Mouse (Mus musculus) heart, embryonic 13.5 days (tissue): ENCODE data around the gene Zfp697. TPM values are rescaled to one million over a fixed set of nuclear protein-coding genes. Genes with fewer than 3 reads are reported as not detected.
"Not testable (repeated sequence)": the region's sequence is repeated elsewhere in the genome, so short reads cannot be mapped to it uniquely, and the experiment has no call there.

Experiments
- ATAC-seq: fragments of 200-750 bp; cut with Nextera tagmentation; 2 replicates; pipeline ENCODE4 v1.8.0; 2017; ENCODE audit warnings: moderate TSS enrichment; ENCODE audit not compliant: insufficient number of reproducible peaks, low FRiP score, low TSS enrichment; ENCODE audit errors: extremely low read depth
- H3K27ac ChIP-seq: fragments of 300-500 bp; sonication (generic); replicated peaks from 2 replicates; pipeline ENCODE4 v1.5.1; 2015; ENCODE audit warnings: moderate library complexity, mild to moderate bottlenecking, inconsistent platforms
- H3K27me3 ChIP-seq: fragments of 300-500 bp; sonication (generic); replicated peaks from 2 replicates; pipeline ENCODE4 v1.6.1; 2015; ENCODE audit warnings: mild to moderate bottlenecking, inconsistent platforms
- H3K36me3 ChIP-seq: fragments of 300-500 bp; sonication (generic); 2 replicates; pipeline ENCODE4 v1.6.1; 2015; ENCODE audit warnings: mild to moderate bottlenecking, inconsistent platforms
- H3K4me1 ChIP-seq: fragments of 300-500 bp; sonication (generic); 2 replicates; pipeline ENCODE4 v1.6.1; 2015; ENCODE audit warnings: inconsistent platforms
- H3K4me2 ChIP-seq: fragments of 300-500 bp; sonication (generic); 2 replicates; pipeline ENCODE4 v1.6.1; 2015; ENCODE audit warnings: inconsistent platforms, mild to moderate bottlenecking, moderate library complexity
- H3K4me3 ChIP-seq: fragments of 300-500 bp; sonication (generic); 2 replicates; pipeline ENCODE4 v1.5.1; 2015; ENCODE audit warnings: moderate library complexity, mild to moderate bottlenecking, inconsistent platforms
- H3K9ac ChIP-seq: fragments of 300-500 bp; sonication (generic); 2 replicates; pipeline ENCODE4 v1.6.1; 2015; ENCODE audit warnings: inconsistent platforms, mild to moderate bottlenecking, moderate library complexity
- H3K9me3 ChIP-seq: fragments of 300-500 bp; sonication (generic); 2 replicates; pipeline ENCODE4 v1.6.1; 2016; ENCODE audit warnings: inconsistent platforms
- WGBS: fragments of 180-500 bp; shearing (Covaris S2); methylation state at CpG from one replicate; pipeline ENCODE4 v1.1.7; 2015; ENCODE audit warnings: mixed read lengths; 5-methylcytosine and 5-hydroxymethylcytosine counted together
- polyA plus RNA-seq: library from polyadenylated mRNA; unstranded; fragments of >200 nt; fragmentation: Nextera tagmentation; extraction: Ambion mirVana; gene quantifications from 2 replicates; pipeline ENCODE4 v1.2.1, GENCODE M21; 2015

Zfp697 gene
- polyA plus RNA-seq, 1 experiment from 2014 or later: 7.3 TPM

DNA sequence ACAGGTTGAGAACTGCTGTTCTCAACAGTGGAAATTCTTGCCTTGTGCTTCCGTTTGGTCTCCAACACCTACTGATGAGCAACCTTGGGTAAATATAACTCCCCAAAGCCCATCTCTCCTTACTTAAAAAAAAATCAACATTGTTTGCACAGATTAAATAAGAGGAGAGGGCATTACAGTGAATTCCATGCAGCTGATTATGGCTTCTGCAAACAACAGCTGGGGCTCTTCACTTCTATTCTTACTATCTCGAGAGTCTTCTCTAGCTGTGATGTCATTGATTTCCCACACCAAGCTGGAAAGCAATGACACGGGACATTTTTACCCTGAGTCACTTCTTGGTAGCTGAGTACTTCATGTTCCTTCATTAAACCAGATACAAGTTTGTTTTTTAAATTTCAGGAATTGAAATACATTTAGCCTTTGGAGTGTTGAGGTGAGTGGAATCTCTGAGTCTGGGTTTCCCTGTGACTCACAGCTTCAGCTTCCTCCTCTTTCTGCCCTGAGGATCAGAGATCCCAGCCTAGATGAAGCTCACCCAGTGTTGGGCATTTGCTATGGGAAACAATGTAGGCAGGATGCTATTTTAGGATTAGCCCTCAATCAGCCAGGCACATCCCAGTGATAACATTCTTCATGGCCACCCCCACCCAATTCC, 8.1 kb upstream of the Zfp697 start:
- H3K4me1 ChIP-seq: peaks cover 17% of the 10 kb centered on the region
- H3K27ac ChIP-seq: peak overlapping the region; percentile 43
- no peak overlapping the region for H3K4me3 ChIP-seq
- H3K9ac ChIP-seq: no peak overlapping the region
- no peak overlapping the region for H3K4me2 ChIP-seq
- H3K9me3 ChIP-seq: peaks cover 9% of the 10 kb centered on the region
- 19% methylated on average over 3 of the region's 3 CpGs for WGBS
- no peak for ATAC-seq
- no peaks in the 10 kb centered on the region for H3K27me3 ChIP-seq
- H3K36me3 ChIP-seq: no peaks in the 10 kb centered on the region

GRCm38 (mm10) chr3:98374980-98375379, 7.3 kb upstream of the Zfp697 start:
- 75% methylated on average over 5 of the region's 5 CpGs for WGBS
- Histone ChIP-seq H3K4me3 (no peak overlapping the region), H3K9me3 (peaks cover 9% of the 10 kb centered on the region), H3K4me1 (peaks cover 20% of the 10 kb centered on the region), H3K27me3 (no peaks in the 10 kb centered on the region), H3K36me3 (no peaks in the 10 kb centered on the region), H3K27ac (no peak overlapping the region), H3K9ac (no peak overlapping the region), H3K4me2 (no peak overlapping the region)
- ATAC-seq: no peak

DNA sequence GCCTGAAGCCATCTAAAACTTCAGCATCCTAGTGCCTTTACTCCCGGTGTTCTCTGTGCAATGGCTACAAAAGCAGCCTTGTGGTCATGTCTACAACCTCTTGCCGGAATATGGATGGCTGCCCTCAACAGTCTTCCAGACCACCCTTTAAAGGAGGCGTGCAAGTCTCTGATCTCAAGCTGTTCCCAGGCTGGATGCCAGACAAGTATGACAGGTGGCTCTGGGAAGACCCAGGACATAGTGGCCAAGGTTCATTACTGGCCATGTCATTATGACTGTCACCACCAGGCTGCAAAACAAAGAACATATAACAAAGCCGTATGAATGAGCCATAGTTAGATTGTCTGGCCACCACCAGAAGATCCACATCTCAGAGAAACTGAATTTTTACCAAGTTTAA, 4.0 kb upstream of the Zfp697 start:
- ATAC-seq: no peak
- 76% methylated on average over 4 of the region's 4 CpGs for WGBS
- Histone ChIP-seq H3K4me1 (peaks cover 28% of the 10 kb centered on the region), H3K9ac (no peak overlapping the region), H3K36me3 (no peaks in the 10 kb centered on the region), H3K27ac (no peak overlapping the region), H3K27me3 (no peaks in the 10 kb centered on the region), H3K9me3 (no peaks in the 10 kb centered on the region), H3K4me3 (no peak overlapping the region), H3K4me2 (no peak overlapping the region)

GRCm38 (mm10) chr3:98379236-98379635, 3.0 kb upstream of the Zfp697 start:
- H3K27ac ChIP-seq: no peak overlapping the region
- peaks cover 29% of the 10 kb centered on the region for H3K4me1 ChIP-seq
- H3K9me3 ChIP-seq: no peaks in the 10 kb centered on the region
- H3K27me3 ChIP-seq: no peaks in the 10 kb centered on the region
- H3K4me3 ChIP-seq: no peak overlapping the region
- no peak overlapping the region for H3K4me2 ChIP-seq
- H3K36me3 ChIP-seq: no peaks in the 10 kb centered on the region
- WGBS: 20% methylated on average over 7 of the region's 7 CpGs
- no peak overlapping the region for H3K9ac ChIP-seq
- ATAC-seq: no peak

DNA sequence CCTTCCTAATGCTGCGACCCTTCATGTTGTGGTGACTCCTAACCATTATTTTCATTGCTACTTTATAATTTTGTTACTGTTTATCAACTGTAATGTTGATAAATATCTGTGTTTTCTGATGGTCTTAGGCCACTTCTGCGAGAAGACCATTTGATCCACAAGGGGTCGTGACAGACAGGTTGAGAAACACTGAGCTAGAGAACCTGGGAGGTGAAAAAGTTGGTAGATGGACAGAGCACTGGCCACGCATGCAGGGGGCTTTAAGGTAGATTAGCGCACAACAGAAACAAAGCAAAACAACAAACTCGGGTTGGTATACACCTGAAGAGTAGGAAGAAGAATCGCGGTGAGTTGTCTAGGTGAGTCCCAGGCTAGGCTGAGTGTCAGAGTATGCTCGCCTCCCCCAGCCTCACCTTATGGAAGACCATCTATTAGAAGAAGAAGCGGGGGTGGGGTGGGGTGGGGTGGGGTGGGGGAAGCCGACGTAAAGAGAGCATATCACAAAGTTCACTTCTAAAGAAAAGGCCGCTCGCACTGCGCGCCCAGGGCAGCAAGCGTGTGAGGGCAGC, 500 bp upstream of the Zfp697 start:
- Histone ChIP-seq H3K4me1 (peaks cover 32% of the 10 kb centered on the region), H3K4me2 (peak overlapping the region; percentile 98), H3K27me3 (no peaks in the 10 kb centered on the region), H3K9ac (peak overlapping the region; percentile 89), H3K4me3 (peak overlapping the region; percentile 81), H3K36me3 (no peaks in the 10 kb centered on the region), H3K9me3 (no peaks in the 10 kb centered on the region), H3K27ac (peak overlapping the region; percentile 82)
- 6% methylated on average over 17 of the region's 17 CpGs for WGBS
- no peak for ATAC-seq

DNA sequence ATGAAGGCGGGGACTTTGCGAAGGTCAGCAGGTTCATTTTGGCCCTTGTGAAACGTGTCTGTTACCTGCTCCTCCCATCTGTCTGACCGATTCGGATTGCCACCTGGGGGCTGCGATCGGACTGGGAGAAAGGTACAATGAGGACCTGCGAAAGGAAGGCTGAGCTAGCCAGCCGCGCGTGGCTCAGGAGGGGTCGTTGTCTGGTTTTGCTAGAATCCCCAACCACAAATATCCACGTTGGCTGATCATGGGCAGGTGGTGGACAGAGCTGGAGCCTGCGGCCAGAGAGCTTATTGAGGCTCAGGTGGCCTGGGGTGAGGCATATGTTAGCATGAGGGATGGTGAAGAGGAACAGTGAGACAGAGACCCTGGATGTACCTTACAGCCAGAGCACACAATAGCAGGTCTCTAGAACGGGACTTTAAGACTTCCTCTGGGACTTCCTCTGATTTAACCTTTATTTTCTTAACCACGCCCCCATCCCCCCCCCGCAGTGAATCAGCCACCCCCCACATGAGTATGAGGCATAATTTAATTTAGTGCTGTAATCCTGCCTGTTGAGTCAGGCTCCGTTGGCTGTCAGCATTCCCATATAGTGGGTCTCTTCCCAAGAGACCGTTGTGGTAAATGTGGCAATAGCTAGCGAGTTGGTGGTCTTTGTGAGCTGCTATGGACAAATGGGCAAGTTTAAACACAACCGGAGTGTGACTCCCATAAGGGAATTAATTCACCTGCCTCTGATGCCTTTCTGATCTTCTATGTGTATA, 946 bp downstream of the Zfp697 start:
- peak overlapping the region; percentile 82 for H3K27ac ChIP-seq
- 11% methylated on average over 21 of the region's 21 CpGs for WGBS
- no peak for ATAC-seq

DNA sequence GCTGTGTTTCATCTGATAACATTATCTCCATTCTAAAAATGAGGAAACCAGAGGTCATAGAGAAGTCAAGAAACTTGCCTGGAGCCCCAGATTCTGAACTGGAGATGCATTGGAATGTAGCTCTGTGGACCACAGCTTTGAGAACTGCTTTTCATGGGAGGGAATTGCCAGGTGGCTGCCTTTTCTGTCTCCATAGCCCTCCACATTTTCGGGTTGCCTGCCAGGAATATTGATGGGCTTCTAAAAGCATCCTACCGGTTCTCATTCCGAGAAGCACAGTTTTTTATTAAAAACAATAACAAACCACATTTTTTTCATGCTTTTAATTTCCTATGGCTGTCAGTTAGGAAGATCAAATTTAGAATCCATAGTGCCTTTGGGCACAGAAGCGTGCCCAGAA, 4.8 kb downstream of the Zfp697 start:
- H3K4me1 ChIP-seq: peaks cover 57% of the 10 kb centered on the region

More for the DNA sequence above, 946 bp downstream of the Zfp697 start:
- Histone ChIP-seq H3K9ac (peak overlapping the region; percentile 89), H3K36me3 (no peaks in the 10 kb centered on the region), H3K4me2 (peak overlapping the region; percentile 98), H3K27me3 (no peaks in the 10 kb centered on the region), H3K9me3 (no peaks in the 10 kb centered on the region), H3K4me1 (peaks cover 47% of the 10 kb centered on the region), H3K4me3 (peak overlapping the region; percentile 81)

GRCm38 (mm10) chr3:98387756-98388155, 5.5 kb downstream of the Zfp697 start:
- peaks cover 57% of the 10 kb centered on the region for H3K4me1 ChIP-seq
- no peak for ATAC-seq

More for the DNA sequence above, 4.8 kb downstream of the Zfp697 start:
- Histone ChIP-seq H3K9ac (no peak overlapping the region), H3K27ac (no peak overlapping the region), H3K4me3 (no peak overlapping the region), H3K9me3 (no peaks in the 10 kb centered on the region), H3K4me2 (no peak overlapping the region), H3K36me3 (no peaks in the 10 kb centered on the region), H3K27me3 (no peaks in the 10 kb centered on the region)
- WGBS: 69% methylated on average over 4 of the region's 4 CpGs
- ATAC-seq: no peak

GRCm38 (mm10) chr3:98389305-98389704, 7.0 kb downstream of the Zfp697 start:
- H3K9ac ChIP-seq: no peak overlapping the region
- H3K4me2 ChIP-seq: no peak overlapping the region
- H3K4me3 ChIP-seq: no peak overlapping the region
- no peaks in the 10 kb centered on the region for H3K36me3 ChIP-seq
- WGBS: 53% methylated on average over 3 of the region's 3 CpGs
- H3K9me3 ChIP-seq: no peaks in the 10 kb centered on the region
- H3K4me1 ChIP-seq: peaks cover 42% of the 10 kb centered on the region
- no peaks in the 10 kb centered on the region for H3K27me3 ChIP-seq
- H3K27ac ChIP-seq: peak overlapping the region; percentile 65; the same call in 1 of the 2 replicates
- ATAC-seq: no peak

More at GRCm38 (mm10) chr3:98387756-98388155, 5.5 kb downstream of the Zfp697 start:
- 71% methylated on average over 7 of the region's 7 CpGs for WGBS
- Histone ChIP-seq H3K36me3 (no peaks in the 10 kb centered on the region), H3K27me3 (no peaks in the 10 kb centered on the region), H3K9me3 (no peaks in the 10 kb centered on the region), H3K9ac (no peak overlapping the region), H3K4me2 (no peak overlapping the region), H3K4me3 (no peak overlapping the region), H3K27ac (no peak overlapping the region)

- not testable (repeated sequence) for ATAC-seq, H3K9ac ChIP-seq, H3K27me3 ChIP-seq, H3K36me3 ChIP-seq, H3K4me2 ChIP-seq, H3K4me3 ChIP-seq, H3K9me3 ChIP-seq
- peak overlapping the region; percentile 65 for H3K27ac ChIP-seq
- 57% methylated on average over 8 of the region's 9 CpGs for WGBS
- H3K4me1 ChIP-seq: peaks cover 30% of the 10 kb centered on the region
Measured at GRCm38 (mm10) chr3:98404268-98404895, 22.1 kb downstream of the Zfp697 start.

DNA sequence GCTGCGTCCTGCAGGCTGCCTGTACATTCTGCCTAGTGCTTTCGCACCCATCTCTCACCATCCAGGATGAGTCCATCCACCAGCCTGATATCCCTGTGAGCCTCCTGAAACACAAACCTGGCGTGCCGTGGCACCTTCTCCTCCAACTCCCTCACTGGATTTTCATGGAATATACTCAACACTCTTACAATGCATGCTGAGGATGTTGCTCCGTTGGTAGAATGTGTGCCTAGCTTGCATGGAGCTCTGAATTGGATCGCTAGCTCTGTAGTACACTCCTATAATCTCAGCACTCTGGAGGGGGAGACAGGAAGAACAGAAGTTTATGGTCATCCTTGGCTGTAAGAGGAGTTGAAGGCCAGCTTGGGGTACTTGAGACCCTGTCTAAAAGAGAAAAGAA, 23.6 kb downstream of the Zfp697 start:
- not testable (repeated sequence) for H3K4me2 ChIP-seq, ATAC-seq, H3K27me3 ChIP-seq, H3K9ac ChIP-seq, H3K9me3 ChIP-seq, H3K36me3 ChIP-seq, H3K4me3 ChIP-seq
- WGBS: 74% methylated on average over 6 of the region's 6 CpGs
- Histone ChIP-seq H3K27ac (peak overlapping the region; percentile 88), H3K4me1 (peaks cover 30% of the 10 kb centered on the region)
